Mouse (Mus musculus): ENCODE measurements around the gene Dph2. TPM values are rescaled to one million over a fixed set of nuclear protein-coding genes. Genes with fewer than 3 reads are reported as not detected.

Dph2 gene
- polyA plus RNA-seq, 1 experiment, result 10.0 TPM

DNA sequence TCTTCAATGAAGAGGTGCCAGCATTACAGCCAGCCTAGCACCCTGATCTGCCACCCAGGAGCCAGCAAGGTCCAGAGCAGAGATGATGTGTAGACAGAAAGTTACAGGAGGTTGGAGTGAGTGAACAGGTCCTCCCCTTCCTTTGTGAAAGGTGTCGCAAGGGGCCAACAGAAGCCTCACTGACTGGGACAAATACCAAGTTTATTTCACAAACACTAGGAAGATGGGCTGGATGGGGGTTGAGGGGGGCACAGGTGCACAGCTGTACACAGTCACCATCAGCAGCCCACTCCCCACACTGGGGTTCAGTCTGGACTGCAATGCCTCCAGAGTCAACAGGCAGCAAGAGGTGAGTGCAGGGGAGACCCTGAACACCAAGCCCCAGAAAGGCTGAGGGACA lies 7.7 kb downstream of the Dph2 start:
- TF ChIP-seq POLR2A (IDR thresholded peaks at IDR 0.05; ENCODE audit: low read depth, low read length), result no peak
- no peak for TF ChIP-seq CTCF (IDR thresholded peaks at IDR 0.05; ENCODE audit: borderline replicate concordance, insufficient read depth, low read length)
- Histone ChIP-seq H3K27ac (ENCODE audit: insufficient read depth, low read length) (no peak overlapping the region), H3K4me3 (ENCODE audit: insufficient read depth, low read length) (peak overlapping the region; percentile 59; the same call in 1 of the 2 replicates), H3K4me1 (ENCODE audit: control insufficient read depth, insufficient read depth, low read length) (no peaks in the 10 kb centered on the region; the same call in 1 of the 2 replicates)

DNA sequence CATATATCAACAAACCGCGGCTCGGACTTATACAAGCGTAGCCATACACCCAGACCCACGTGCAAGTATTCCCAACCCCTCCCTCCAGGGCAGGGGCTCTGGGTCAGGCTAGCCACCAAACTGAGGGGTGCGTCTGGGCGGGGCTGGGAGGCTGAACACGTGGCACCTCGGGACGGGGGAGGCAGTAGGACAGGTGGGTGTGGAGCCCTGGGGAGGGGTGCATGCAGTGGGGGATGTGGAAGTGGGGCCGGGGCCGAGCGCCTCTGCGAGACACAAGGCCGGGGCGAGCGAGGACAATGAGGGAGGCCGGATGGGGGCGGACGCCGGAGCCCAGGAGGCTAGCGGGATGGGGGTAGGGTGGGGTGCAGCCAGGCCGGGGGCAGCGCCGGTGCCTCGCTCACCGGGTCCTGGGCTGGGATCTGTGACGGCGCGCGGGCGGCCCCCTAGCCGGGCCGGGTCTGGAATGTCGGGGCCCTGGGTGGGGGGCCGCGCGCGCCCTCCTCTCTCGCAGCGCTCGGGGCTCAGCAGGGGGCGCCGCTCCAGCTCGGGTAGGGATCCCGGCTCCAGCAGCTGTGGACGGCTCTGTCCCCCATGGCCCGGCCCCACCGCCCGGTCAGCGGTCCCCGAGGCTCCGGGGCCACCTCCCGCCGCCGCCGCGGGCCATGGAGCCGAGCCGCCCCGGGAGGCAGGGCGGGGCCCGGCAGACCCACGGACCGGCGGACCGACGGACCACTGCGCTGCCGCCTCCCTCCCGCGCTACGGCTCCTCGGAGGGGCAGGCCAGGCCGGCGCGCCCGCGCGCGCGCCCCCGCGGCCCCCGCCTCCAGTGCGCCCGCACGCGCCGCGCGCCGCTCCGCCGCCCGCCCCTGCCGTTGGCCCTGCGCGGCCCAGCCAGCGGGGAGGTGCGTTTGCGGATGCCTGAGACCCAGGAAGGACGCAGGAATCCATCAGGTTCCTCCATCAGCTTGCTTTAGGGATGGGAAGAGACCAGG lies 8.8 kb downstream of the Dph2 start, which contains the start of gene B4galt2:
Gene B4galt2 (minus strand): TSS at position 787 of the 991 bp plus-strand sequence.
- no peak within 1 kb of the TSS for H3K27ac ChIP-seq (ENCODE audit: insufficient read depth, low read length)
- peak; percentile 67 for TF ChIP-seq POLR2A (IDR thresholded peaks at IDR 0.05; ENCODE audit: low read depth, low read length)
- TF ChIP-seq CTCF (IDR thresholded peaks at IDR 0.05; ENCODE audit: borderline replicate concordance, insufficient read depth, low read length), result no peak

DNA sequence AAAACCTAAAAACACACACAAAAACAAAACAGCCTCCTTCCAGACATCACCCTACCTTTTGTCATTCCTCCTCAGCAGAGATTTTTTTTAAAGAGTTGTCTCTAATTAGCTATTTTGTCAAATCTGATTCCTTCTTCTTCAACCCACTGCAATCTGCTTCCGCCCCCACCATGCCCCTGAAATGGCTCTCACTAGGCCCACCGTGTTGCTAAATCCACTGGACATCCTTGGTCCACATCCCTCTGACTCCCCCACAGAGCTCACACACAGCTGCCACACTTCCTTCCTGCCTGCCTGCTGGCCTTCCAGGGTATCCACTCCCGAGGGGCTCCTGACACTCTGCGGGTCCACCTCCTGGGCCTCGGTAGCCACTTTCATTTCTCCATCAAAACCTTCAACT lies 13.1 kb downstream of the Dph2 start:
- Histone ChIP-seq H3K4me1 (ENCODE audit: control insufficient read depth, insufficient read depth, low read length) (no peaks in the 10 kb centered on the region), H3K27ac (ENCODE audit: insufficient read depth, low read length) (no peak overlapping the region), H3K4me3 (ENCODE audit: insufficient read depth, low read length) (no peak overlapping the region)
- no peak for TF ChIP-seq POLR2A (IDR thresholded peaks at IDR 0.05; ENCODE audit: low read depth, low read length)
- no peak for TF ChIP-seq CTCF (IDR thresholded peaks at IDR 0.05; ENCODE audit: borderline replicate concordance, insufficient read depth, low read length)

More for the DNA sequence above, 8.8 kb downstream of the Dph2 start, which contains the start of gene B4galt2:
- Histone ChIP-seq H3K4me1 (ENCODE audit: control insufficient read depth, insufficient read depth, low read length) (no peaks in the 10 kb centered on the region; the same call in 1 of the 2 replicates), H3K4me3 (ENCODE audit: insufficient read depth, low read length) (peak within 1 kb of the TSS; percentile 59)

DNA sequence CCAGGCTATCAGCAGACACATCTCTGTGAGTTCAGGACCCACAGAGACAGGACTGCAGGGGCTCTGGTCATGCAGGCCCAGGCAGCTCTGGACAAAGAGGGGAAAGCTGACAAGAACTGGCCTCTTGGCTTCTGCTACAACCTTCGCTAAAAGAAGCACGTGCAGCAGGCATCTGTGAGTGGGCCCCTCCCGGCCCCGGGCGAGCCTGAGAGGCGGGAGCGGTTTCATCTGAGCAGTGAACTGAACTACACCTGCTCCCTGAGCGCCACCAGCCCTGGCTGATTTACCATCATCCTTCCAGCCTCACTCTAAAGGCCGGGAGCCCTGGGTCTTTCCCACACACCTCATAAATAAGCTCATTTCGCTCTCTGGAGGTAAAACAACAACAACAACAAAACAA lies 13.5 kb downstream of the Dph2 start:
- Histone ChIP-seq H3K4me1 (ENCODE audit: control insufficient read depth, insufficient read depth, low read length) (no peaks in the 10 kb centered on the region), H3K4me3 (ENCODE audit: insufficient read depth, low read length) (no peak overlapping the region), H3K27ac (ENCODE audit: insufficient read depth, low read length) (no peak overlapping the region)
- no peak for TF ChIP-seq CTCF (IDR thresholded peaks at IDR 0.05; ENCODE audit: borderline replicate concordance, insufficient read depth, low read length)
- no peak for TF ChIP-seq POLR2A (IDR thresholded peaks at IDR 0.05; ENCODE audit: low read depth, low read length)

DNA sequence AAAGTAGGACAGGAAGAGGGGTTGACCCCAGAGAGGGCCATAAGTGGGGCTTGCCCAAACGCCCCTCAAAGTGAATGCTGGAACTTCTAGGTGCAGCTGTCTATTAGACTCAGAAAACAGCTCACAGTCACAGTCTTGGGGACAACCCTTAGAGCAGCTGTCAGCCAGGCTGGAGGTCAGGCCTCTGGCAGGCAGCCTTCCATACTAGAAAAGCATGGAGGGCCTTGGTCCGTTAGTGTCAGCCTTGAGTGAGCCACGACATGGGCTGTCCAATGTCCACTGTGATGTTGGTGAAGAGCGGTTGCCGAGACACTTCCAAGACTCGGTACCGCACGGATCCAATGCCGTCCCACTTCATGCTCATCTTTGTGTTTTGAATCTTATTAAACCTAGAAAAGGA lies 18.2 kb downstream of the Dph2 start:
- Histone ChIP-seq H3K27ac (ENCODE audit: insufficient read depth, low read length) (no peak overlapping the region), H3K4me1 (ENCODE audit: control insufficient read depth, insufficient read depth, low read length) (no peaks in the 10 kb centered on the region), H3K4me3 (ENCODE audit: insufficient read depth, low read length) (no peak overlapping the region)
- TF ChIP-seq POLR2A (IDR thresholded peaks at IDR 0.05; ENCODE audit: low read depth, low read length), result no peak
- no peak for TF ChIP-seq CTCF (IDR thresholded peaks at IDR 0.05; ENCODE audit: borderline replicate concordance, insufficient read depth, low read length)

DNA sequence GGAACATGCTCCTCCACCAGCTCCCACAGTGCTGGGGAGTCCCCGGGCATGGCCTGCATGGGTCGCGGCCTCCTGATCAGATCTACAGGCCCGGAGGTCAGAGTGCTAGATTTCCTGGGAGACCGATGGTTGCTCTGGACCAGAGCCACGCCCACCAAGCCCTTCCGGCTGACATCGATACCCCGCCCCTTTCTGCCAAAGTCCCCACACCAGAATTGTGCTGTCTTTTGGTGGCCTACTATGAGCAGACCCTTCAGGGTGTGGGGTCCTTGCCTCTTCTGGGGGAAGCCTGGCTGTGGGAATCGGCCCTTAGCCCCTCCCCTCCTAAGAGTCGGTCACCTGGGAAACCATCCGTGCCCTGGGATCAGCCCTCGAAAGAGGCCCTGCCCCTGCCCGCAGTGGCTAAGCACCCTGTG lies 19.4 kb downstream of the Dph2 start, which contains the start of gene Ccdc24:
Gene Ccdc24 (minus strand): TSS at position 87 of the 416 bp plus-strand sequence.
- H3K4me3 ChIP-seq (ENCODE audit: insufficient read depth, low read length), result no peak within 1 kb of the TSS
- H3K27ac ChIP-seq (ENCODE audit: insufficient read depth, low read length), result no peak within 1 kb of the TSS
- H3K4me1 ChIP-seq (ENCODE audit: control insufficient read depth, insufficient read depth, low read length), result no peaks in the 10 kb centered on the region
- TF ChIP-seq CTCF (IDR thresholded peaks at IDR 0.05; ENCODE audit: borderline replicate concordance, insufficient read depth, low read length) (no peak), POLR2A (IDR thresholded peaks at IDR 0.05; ENCODE audit: low read depth, low read length) (no peak)

DNA sequence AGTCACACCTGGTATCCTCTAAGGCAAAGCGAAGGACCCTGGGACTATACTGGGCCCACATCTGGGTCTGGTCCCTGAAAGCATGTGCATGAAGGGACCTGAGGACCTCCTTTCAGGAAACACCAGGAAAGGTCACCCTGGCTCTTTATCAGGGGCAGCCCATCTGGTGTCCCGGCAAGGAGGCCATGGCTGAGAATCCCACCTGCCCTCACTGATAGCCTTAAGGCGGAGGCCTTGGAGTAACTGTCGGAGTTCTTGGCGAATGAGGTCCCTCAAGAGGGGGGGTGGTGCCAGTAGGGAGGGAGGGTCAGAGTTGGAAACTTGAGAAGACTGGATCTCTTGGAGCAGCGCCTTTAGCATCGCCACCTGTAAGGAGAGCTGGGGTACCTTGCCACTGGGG lies 20.0 kb downstream of the Dph2 start:
- TF ChIP-seq CTCF (IDR thresholded peaks at IDR 0.05; ENCODE audit: borderline replicate concordance, insufficient read depth, low read length) (no peak), POLR2A (IDR thresholded peaks at IDR 0.05; ENCODE audit: low read depth, low read length) (no peak)
- no peak overlapping the region for H3K4me3 ChIP-seq (ENCODE audit: insufficient read depth, low read length)
- no peak overlapping the region for H3K27ac ChIP-seq (ENCODE audit: insufficient read depth, low read length)
- H3K4me1 ChIP-seq (ENCODE audit: control insufficient read depth, insufficient read depth, low read length), result no peaks in the 10 kb centered on the region

DNA sequence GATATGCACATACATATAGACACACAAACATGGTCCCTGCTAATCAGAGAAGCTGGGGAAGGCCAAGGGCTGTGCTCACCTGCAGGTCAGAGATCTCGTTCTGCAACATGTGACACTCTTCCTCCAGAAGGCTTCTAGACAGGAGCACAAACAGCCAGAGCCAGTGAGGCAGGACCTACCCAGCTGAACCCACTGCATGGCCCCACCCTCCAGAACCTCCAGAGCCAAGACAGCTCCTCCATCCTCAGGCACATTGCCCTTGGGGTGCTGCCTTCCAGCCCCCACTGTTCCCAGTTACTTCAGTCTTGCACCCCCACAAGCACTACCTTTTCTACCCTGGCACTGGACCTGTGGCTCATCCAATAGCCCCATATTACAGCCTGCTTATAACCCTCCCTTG lies 21.4 kb downstream of the Dph2 start:
- Histone ChIP-seq H3K4me1 (ENCODE audit: control insufficient read depth, insufficient read depth, low read length) (peaks cover 4% of the 10 kb centered on the region), H3K27ac (ENCODE audit: insufficient read depth, low read length) (no peak overlapping the region), H3K4me3 (ENCODE audit: insufficient read depth, low read length) (no peak overlapping the region)
- TF ChIP-seq POLR2A (IDR thresholded peaks at IDR 0.05; ENCODE audit: low read depth, low read length) (no peak), CTCF (IDR thresholded peaks at IDR 0.05; ENCODE audit: borderline replicate concordance, insufficient read depth, low read length) (no peak)

DNA sequence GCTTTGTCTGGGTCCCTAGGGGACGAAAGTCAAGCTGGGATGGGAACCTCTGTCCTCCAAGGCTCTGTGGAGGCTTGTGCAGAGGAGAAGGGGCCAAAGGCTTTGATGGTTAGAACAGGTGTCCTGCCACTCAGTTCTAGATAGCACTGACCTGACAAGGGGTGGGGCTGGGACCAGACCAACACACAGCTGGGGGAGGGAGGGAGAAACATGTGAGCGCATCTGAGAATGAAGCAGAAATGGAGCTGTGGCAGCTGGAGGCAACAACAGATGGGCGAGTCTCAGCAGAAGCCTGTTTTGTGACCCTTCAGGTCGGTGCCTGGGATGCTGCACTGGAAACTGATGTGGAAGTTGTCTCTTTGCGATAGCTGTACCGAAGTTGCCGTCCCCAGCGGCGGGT lies 22.5 kb downstream of the Dph2 start:
- TF ChIP-seq POLR2A (IDR thresholded peaks at IDR 0.05; ENCODE audit: low read depth, low read length) (no peak), CTCF (IDR thresholded peaks at IDR 0.05; ENCODE audit: borderline replicate concordance, insufficient read depth, low read length) (no peak)
- H3K4me1 ChIP-seq (ENCODE audit: control insufficient read depth, insufficient read depth, low read length), result peaks cover 4% of the 10 kb centered on the region
- H3K4me3 ChIP-seq (ENCODE audit: insufficient read depth, low read length), result no peak overlapping the region
- no peak overlapping the region for H3K27ac ChIP-seq (ENCODE audit: insufficient read depth, low read length)

DNA sequence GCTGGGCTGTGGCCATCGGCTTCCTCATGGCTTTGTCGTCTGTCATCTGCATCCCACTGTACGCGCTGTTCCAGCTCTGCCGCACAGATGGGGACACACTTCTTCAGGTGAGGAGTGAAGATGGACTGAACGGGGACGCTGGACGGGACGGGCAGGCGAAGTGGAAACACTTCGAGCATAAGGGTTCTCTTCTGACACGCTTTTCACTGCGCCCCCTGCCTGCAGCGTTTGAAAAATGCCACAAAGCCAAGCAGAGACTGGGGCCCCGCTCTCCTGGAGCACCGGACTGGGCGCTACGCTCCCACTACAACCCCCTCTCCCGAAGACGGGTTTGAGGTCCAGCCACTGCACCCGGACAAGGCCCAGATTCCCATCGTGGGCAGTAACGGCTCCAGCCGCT lies 24.0 kb downstream of the Dph2 start:
- H3K27ac ChIP-seq (ENCODE audit: insufficient read depth, low read length), result no peak overlapping the region
- no peak overlapping the region for H3K4me3 ChIP-seq (ENCODE audit: insufficient read depth, low read length)
- H3K4me1 ChIP-seq (ENCODE audit: control insufficient read depth, insufficient read depth, low read length), result peaks cover 4% of the 10 kb centered on the region
- no peak for TF ChIP-seq POLR2A (IDR thresholded peaks at IDR 0.05; ENCODE audit: low read depth, low read length)
- TF ChIP-seq CTCF (IDR thresholded peaks at IDR 0.05; ENCODE audit: borderline replicate concordance, insufficient read depth, low read length), result peak; percentile 36; the same call in 1 of the 2 replicates
